Mouse (Mus musculus) mouse embryonic stem cell (cell line): ENCODE results near the gene Tmem267.
"Not testable (repeated sequence)": the region's sequence is repeated elsewhere in the genome, so short reads cannot be mapped to it uniquely, and the experiment has no call there.

Experiments used
- in situ Hi-C, 2 experiments: fragments of 300-500 bp; cut with MboI; formaldehyde crosslinking; loops; 1 replicate in 1 of 2; 3 replicates in 1 of 2; pipeline ENCODE4 v1.14.3; 2019 to 2020; ENCODE audit warnings: low sequenced_read_pairs in 2 of 2, low pct_unique_long_range_greater_than_20kb in 1 of 2, mixed read lengths in 1 of 2; ENCODE audit not compliant: unreplicated experiment in 1 of 2

Gene Tmem267

GRCm38 (mm10) chr13:119487880-119488580 lies at the start of gene Tmem267, which contains the start of gene 3110070M22Rik:
TSS of gene Tmem267 (plus strand) at chr13:119488039.
TSS of gene 3110070M22Rik (minus strand) at chr13:119488383.
- in situ Hi-C loops = no loop called here

GRCm38 (mm10) chr13:119442244-119442643 lies 45.6 kb upstream of the Tmem267 start:
- in situ Hi-C loops = no loop called here

- in situ Hi-C loops = no loop called here
These were observed 34.3 kb upstream of the Tmem267 start for GRCm38 (mm10) chr13:119453563-119453962.

- in situ Hi-C loops = no loop called here
These were observed 32.8 kb upstream of the Tmem267 start for GRCm38 (mm10) chr13:119455082-119455481.

- in situ Hi-C loops = no loop called here
These were observed 31.5 kb upstream of the Tmem267 start for GRCm38 (mm10) chr13:119456342-119456741.

GRCm38 (mm10) chr13:119461900-119462595 lies 25.8 kb upstream of the Tmem267 start:
- in situ Hi-C loops = no loop called here

GRCm38 (mm10) chr13:119462596-119463560 lies 25.0 kb upstream of the Tmem267 start, which contains the start of gene 4833420G17Rik:
TSS of gene 4833420G17Rik (plus strand) at chr13:119462768.
- in situ Hi-C loops = no loop called here

- in situ Hi-C loops = no loop called here
These were observed 11.2 kb upstream of the Tmem267 start for GRCm38 (mm10) chr13:119476631-119477030.

- in situ Hi-C loops = no loop called here
These were observed 10.1 kb upstream of the Tmem267 start for GRCm38 (mm10) chr13:119477789-119478188.

- in situ Hi-C loops = no loop called here
These were observed 485 bp upstream of the Tmem267 start for GRCm38 (mm10) chr13:119487354-119487753.

- in situ Hi-C loops = not testable (repeated sequence)
These were observed 4.2 kb downstream of the Tmem267 start for GRCm38 (mm10) chr13:119492083-119492482.

GRCm38 (mm10) chr13:119494938-119495337 lies 7.1 kb downstream of the Tmem267 start:
- in situ Hi-C loops = not testable (repeated sequence)

GRCm38 (mm10) chr13:119596321-119597211 lies 108.7 kb downstream of the Tmem267 start:
- in situ Hi-C loops = not testable (repeated sequence)

GRCm38 (mm10) chr13:119598466-119598865 lies 110.6 kb downstream of the Tmem267 start:
- in situ Hi-C loops = not testable (repeated sequence)

- in situ Hi-C loops = not testable (repeated sequence)
These were observed 111.2 kb downstream of the Tmem267 start for GRCm38 (mm10) chr13:119599066-119599465.

- in situ Hi-C loops = not testable (repeated sequence)
These were observed 111.7 kb downstream of the Tmem267 start for GRCm38 (mm10) chr13:119599498-119599897.

- in situ Hi-C loops = not testable (repeated sequence)
These were observed 112.3 kb downstream of the Tmem267 start for GRCm38 (mm10) chr13:119600166-119600565.
